Mouse (Mus musculus): ENCODE measurements around the gene Hspa12b. TPM values are rescaled to one million over a fixed set of nuclear protein-coding genes. Genes with fewer than 3 reads are reported as not detected.
"Not testable (repeated sequence)": the region's sequence is repeated elsewhere in the genome, so short reads cannot be mapped to it uniquely, and the experiment has no call there.

Hspa12b gene
- 10 to 100 TPM in 1 of 2 experiments, 1 to 10 TPM in 1; 6.9 to 12.6 TPM for total RNA-seq (2021)
- polyA plus RNA-seq (2012; rRNA removed), result 9.4 and 16.4 TPM in 2 replicates
- long read RNA-seq, partial matches to known transcripts, result 0 of 5 reads
- long read RNA-seq, other reads (novel, unspliced or antisense), result 1 of 5 reads

- DNase-seq, result peak; percentile 65
Measured at GRCm38 (mm10) chr2:131127161-131127730, at the start of gene Hspa12b. Gene Hspa12b, plus strand, starts transcription at chr2:131127280.

- DNase-seq, result no peak
Measured at GRCm38 (mm10) chr2:131080507-131080906, 46.6 kb upstream of the Hspa12b start.

GRCm38 (mm10) chr2:131084206-131084605 is 42.9 kb upstream of the Hspa12b start:
- DNase-seq, result no peak

- no peak for DNase-seq
Measured at GRCm38 (mm10) chr2:131086667-131087390, 40.3 kb upstream of the Hspa12b start, which contains the start of gene Siglec1. Gene Siglec1, minus strand, starts transcription at chr2:131086765.

DNA sequence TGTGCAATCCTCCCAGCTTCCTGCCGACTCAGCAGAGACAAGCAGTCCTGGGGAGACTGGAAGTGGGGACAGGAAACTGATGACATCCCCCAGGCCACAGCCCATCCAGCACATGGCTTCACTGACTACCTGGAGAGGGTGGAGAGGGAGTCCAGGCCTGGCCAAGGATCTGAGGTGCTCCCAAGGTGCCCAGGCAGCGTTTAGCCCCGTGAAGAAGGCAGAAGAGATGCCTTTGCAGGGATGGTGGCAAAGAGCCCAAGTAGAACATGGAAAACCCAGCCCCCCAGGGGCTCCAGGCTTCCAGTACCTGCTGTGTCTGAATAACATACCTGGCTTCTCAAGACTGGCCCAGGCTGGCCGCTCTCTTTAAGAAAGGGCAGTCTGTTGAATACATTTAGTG is 38.5 kb upstream of the Hspa12b start:
- DNase-seq, result no peak

DNA sequence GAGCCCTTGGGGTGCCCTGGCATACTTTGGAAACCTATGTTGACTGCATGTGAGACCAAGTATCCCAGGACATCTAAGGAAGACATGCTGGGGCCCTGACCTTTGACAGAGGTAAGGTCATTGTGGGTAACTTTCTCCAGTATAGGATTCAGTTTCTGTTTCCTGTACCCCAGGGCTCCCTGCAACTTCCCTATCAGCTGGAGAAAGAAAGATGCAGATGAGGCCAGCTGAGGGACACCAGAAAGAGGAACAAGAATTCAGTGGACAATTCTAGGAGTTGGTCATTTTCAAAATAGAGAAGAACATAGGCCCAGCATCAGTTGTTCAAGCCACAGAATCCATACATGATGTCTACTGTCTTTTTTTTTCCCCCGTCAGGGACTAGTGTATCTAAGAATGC is 37.4 kb upstream of the Hspa12b start:
- DNase-seq, result no peak

- peak; percentile 32 for DNase-seq
Measured at GRCm38 (mm10) chr2:131090852-131091251, 36.2 kb upstream of the Hspa12b start.

DNA sequence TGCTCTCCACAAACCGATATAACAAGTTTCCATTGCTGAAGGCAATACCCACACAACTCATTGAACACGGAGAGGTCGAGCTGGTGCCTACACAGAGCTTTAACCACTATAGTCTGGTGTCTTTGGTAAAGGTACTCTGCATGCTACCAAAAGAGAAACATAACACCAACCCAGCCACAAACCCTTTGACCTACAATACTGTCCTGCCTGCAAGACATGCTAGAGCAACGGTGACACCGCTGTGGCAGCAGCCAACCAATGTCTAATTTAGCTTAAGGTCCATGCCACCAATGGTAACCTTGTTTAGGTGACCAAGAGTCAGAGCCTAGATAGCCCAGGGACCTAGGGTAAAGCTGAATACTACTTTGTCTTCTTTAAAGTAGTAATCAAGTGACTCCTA is 33.5 kb upstream of the Hspa12b start:
- no peak for DNase-seq

DNA sequence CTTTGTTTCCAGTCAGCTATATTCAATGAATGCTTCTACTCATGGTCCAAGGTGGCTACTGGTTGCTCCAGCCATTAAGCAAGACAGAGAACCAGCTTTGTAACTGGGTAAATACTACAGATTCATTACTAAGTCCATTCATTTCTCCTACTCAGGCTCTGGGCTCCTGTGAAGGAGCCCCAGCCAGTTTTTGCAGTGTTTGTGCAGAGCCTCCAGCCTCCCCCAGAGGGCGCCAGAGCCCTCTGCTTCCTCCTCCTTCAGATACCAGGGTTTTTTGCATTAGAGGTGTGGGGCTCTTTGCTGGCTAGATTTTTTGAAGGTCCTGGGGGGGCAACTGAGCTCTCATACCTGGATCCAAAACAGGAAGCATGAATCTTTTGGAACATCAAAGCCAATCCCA is 32.3 kb upstream of the Hspa12b start:
- DNase-seq, result peak; percentile 75

GRCm38 (mm10) chr2:131096101-131096795 is 30.8 kb upstream of the Hspa12b start:
- DNase-seq, result peak; percentile 57

DNA sequence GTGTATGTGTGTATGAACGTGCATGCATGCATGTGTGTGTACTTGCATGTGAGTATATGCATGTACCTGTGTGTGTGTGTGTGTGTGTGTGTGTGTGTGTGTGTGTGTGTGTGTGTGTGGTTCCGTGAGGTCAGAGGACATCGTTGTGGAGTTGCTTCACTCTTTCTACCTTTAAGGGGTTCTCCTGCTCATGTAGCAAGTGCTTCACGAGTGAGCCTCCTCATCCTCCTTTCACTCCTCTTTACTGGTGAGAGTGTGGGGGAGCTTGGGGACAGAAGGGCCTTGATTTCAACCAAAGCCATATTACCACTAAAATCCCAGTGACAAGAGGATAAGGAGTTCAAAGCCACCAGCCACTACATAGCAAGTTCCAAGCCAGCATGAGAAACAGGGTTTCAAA is 30.0 kb upstream of the Hspa12b start:
- DNase-seq, result no peak

DNA sequence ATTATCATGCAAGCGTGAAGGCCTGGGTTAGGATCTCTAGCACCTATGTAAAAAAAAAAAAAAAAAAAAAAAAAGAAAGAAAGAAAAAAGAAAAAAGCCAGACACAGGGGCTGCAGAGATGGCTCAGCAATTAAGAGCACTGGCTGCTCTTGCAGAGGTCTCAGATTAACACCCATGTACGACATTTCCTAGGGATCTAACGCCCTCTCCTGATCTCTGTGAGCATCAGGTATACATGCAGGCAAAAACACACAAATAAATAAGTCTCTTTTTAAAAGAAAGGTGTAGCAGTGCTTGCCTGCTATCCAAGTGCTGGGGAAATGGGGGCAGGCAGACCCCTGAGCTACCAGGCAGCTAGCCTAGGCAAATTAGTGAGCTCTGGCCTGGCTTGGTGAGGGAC is 25.6 kb upstream of the Hspa12b start:
- no peak for DNase-seq

GRCm38 (mm10) chr2:131104021-131104420 is 23.1 kb upstream of the Hspa12b start:
- DNase-seq, result no peak

- not testable (repeated sequence) for DNase-seq
Measured at GRCm38 (mm10) chr2:131105061-131105460, 22.0 kb upstream of the Hspa12b start.

DNA sequence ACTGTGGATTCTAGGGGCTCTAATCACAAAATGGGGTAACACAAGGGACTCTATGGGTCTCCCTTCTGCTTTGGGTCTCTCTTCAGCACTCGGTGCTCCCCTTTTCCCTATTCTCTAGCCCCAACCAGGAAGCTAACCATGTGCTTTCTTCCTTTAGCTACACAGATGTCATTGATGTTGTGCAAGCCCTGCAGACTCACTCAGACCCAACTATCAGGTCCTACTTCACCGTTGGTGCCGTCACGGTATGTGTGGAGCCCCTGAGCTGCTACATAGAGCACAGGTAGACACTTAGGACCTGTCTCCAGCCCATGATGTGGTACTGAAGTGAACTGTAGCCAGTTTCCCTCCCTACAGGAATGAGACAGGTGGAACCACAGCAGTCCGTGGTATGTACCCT is 21.1 kb upstream of the Hspa12b start:
- DNase-seq, result no peak

DNA sequence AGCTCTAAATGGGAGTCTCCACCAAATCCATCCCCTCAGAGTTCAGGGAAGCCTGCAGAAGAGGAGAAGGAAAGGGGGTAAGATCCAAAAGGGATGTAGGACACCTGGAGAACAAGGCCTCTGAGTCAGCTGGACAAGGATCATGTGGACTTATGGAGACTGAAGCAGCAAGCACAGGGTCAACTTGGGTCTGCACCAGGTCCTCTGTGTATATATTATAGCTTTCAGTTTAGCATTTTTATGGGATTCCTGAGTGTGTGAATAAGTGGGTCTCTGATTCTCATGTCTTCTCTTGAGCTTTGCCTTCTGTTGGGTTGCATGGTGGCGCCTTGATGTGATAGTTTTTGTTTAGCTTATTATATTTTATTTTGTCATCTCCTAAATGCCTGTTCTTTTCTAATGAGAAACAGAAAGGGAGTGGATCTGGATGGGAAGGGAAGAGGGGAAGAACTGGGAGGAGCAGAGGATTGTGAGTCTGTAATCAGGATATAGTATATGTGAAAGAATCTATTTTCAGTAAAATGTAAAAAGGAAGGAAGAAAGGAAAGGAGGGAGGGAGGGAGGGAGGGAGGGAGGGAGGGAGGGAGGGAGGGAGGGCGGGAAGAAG is 8.0 kb upstream of the Hspa12b start:
- DNase-seq, result no peak

DNA sequence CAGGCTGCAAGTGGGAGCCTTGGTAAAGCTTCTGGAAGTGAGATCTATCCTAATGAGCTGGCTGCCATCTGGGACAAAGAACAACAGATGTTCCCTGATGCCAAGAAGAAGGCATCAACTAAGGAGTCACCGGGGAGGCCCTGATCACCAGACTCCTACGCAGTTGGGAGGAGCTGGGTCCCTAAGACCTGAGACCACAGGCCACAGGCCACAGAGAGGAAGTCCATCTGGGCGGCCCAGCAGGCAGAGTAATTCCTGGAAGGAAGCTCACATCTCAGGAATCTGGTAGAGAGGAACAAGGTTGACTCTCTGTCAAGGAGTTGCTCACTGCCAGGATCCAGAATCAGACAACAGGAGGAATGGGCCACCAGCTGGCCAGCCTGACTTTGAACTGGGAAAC is 2.9 kb upstream of the Hspa12b start:
- DNase-seq, result no peak

GRCm38 (mm10) chr2:131125157-131125963 is 1.7 kb upstream of the Hspa12b start:
- no peak for DNase-seq

GRCm38 (mm10) chr2:131125964-131126815 is 890 bp upstream of the Hspa12b start:
- DNase-seq, result no peak

- DNase-seq, result no peak
Measured at GRCm38 (mm10) chr2:131128211-131128610, 1.1 kb downstream of the Hspa12b start.
